Mouse (Mus musculus): ENCODE measurements around the gene Syt14. TPM values are rescaled to one million over a fixed set of nuclear protein-coding genes. Genes with fewer than 3 reads are reported as not detected.

Gene Syt14
- total RNA-seq, 4 experiments from 2014 or later, result 0.07 to 0.22 (median 0.11) TPM

DNA sequence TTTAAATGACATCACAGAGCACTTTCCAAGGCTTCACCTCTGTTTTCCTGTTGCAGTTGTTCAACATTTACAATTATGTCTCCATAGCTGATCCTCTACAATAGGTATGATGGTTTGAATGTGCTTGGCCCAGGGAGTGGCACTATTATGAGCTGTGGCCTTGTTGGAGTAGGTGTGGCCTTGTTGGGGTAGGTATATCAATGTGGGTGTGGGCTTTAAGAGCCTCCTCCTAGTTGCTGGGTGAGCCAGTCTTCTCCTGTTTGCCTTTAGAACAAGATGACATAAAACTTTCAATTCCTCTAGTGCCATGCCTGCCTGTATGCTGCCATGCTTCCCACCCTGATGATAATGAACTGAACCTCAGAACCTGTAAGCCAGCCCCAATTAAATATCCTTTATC is 42.1 kb downstream of the Syt14 start:
- DNase-seq (ENCODE audit: low spot score in 2 of 2), result no peak

DNA sequence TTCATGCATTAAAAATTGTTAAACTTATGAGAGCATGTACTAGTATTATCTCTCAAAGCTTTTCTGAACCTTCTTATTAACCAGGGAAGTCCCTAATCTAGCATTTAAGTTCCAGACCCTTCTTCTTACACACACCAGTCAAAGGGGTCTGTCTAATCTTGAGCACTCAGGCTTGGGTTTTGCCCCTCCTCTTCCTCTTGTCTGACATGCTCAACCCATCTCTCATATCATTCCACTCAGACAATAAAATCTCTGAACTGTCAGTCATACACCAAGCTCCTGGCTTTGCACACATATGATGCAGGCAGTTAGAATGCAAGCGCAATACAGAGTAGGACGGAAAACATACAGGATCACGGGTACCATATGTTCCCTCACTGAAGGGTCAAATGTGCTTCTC is 48.4 kb downstream of the Syt14 start:
- no peak for DNase-seq (ENCODE audit: low spot score in 2 of 2)

DNA sequence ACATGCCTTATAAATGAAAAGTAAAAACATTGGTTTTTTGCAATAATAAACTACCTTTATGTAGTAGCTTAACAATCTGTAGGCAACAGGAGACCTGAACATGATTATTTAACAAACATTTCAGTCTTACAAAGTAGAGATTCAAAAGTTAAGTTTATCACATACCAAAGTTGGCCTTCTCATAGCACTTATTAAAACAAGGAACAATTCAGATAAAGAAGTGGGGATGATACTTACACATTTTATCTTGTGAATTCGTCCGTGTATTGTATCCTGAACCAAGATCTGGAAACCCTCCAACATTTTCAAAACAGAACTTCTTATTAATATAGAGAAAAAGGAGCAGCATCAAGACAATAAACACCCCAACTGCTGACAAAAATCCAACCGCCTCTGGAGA is 49.1 kb downstream of the Syt14 start:
- DNase-seq (ENCODE audit: low spot score in 2 of 2), result no peak

DNA sequence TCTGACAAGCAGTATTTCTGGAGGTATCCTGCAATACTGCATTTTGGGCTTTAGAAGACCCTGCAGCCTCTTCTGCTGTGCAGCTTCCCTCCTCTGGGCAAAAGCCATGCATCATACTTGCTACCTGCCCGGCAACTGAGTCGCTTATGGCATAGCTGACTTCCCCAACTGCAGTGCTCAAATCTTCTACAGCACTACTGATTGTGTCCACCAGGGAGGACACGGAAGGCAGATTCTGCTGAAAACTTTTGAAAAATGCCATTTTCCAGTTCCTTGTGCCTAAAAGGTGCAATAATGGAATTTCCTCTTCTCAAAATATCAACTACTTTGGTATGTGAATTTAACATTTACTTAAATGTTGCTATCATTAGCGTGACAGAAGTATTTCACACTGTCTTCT is 51.2 kb downstream of the Syt14 start:
- DNase-seq (ENCODE audit: low spot score in 2 of 2), result no peak

DNA sequence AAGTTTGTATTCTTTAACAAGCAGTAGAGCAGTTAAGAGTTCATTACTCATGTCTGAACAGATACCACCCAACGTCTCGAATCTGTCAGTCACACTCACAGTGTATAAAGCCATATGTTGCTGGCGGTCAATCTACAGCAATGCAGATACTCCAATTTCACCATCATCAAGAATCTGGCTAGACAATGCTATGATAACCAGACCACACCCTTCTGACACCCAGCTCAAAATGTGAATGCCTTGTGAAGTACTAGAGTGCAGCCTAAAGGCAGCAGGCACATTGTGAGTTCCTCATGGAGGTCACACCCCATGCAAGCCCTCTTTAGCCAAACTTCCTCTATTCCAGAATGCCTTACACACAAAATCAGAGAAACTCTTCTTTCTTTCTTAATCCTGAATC is 53.9 kb downstream of the Syt14 start:
- no peak for DNase-seq (ENCODE audit: low spot score in 2 of 2)

DNA sequence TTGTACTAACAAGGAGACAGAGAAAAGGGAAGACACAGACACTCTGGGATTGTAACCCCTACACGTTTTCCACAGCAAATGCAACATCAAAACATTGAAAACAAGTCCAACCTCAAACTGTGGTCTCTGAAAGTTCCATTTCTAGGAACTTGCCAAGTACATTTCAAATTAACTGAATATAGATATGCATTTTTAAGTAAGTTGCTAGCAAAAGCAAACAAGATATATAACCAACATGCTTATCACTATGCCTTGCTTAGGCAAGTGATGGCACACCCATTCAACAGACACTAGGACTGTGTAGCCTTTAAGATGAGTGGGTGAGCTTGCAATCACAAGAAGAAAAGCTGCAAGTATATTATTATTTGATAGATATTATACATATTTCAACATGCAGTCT is 54.5 kb downstream of the Syt14 start:
- no peak for DNase-seq (ENCODE audit: low spot score in 2 of 2)

DNA sequence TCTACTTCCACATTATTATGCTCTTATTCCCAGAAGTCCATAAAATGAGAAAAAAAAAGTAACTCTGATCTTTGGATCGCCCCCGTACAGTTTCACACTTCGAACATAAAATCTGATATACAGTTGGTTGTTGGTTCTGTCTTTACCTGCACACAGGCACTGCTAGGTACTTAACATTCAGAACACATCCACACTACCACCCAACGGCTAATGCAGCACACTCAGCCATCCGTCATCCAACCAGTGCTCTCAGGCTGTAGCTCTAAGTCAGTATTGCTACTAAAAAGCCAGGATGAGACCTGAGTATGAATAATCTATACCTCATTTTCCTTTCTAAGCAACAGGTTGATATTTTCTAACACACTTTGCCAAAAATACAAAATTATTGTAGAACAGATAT is 73.3 kb downstream of the Syt14 start:
- DNase-seq (ENCODE audit: low spot score in 2 of 2), result no peak

DNA sequence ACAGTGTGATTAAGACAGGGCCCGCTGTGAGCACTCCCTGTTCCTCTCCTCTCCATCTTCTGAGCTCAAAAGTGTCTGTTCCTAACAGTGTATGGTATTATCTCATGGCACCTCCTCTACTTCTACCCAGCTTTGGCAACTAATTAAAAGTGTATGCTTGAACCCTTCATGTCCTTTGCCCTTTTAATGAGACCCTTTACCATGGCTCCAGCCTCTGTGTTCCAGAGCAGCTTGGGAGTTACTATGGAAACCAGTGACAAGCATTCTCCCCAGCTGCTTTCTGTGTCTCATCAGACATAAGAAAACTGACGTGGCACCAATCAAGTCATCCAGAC is 87.8 kb downstream of the Syt14 start:
- no peak for DNase-seq (ENCODE audit: low spot score in 2 of 2)

DNA sequence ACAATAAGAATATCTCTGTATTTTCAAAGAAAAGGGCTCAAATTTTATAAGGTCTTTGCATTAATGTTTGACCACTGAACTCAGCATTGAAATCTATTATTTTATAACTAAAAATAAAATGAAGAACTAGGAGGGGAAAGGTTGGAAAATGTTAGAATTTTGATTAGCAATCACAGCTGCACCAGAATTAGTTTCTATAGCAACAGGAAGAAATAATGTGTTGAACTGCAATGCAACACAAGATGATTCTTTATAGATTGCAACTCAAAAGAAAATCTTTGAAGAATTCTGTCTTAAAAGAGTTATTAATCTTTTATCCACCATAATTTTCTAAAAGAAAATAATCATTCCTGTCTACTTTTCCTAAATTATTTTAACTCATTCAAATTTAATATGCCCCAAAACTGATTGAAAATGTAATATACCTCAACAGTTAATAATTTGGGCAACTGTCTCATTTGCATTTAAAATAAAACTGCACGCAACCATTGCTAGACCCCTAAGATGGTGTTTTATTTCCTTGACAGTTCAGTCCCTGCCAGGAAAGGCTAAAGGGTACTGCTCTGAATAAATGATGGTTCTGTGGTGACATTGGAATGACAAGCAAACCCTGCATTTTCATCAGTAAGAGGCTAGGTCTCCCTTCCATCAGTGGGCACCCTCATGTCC is 88.3 kb downstream of the Syt14 start:
- no peak for DNase-seq (ENCODE audit: low spot score in 2 of 2)

DNA sequence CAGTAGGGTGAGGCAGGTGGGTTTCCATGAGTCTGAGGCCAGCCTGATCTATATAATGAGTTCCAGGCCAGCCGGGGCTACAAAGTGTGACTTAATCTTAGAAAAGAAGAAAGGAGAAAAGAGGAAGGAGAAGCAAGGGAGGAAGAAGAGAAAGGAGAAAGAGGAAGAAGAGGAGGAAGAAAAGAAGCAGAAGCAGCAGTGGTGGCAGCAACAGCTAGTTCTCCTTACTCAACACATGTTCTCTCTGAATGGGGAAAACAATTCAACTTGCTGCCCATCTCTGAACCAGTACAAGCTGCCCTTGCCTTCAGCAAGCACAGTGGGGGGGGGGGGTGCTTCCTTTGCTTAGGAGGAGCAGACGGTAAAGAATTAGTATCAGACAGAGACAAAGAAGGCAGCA is 96.5 kb downstream of the Syt14 start:
- DNase-seq (ENCODE audit: low spot score in 2 of 2), result no peak

DNA sequence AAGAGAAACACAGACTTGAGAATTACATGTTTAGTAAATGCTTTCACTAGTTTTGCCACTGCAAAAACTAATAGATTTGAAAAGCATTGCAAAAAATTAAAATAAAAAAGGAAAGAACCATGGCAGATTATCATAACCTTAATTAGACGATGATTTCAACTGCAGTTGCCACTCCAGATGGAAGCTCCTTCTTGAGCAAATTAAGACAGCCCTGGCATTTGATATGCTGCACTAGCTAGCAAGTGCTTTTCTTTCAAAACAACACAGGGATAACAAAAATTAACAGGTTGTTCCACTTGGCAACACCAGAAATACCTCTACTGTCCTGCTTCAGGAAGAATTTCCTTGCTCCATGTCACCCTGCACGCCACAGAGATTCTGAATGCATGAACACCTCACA is 97.6 kb downstream of the Syt14 start:
- DNase-seq (ENCODE audit: low spot score in 2 of 2), result no peak

DNA sequence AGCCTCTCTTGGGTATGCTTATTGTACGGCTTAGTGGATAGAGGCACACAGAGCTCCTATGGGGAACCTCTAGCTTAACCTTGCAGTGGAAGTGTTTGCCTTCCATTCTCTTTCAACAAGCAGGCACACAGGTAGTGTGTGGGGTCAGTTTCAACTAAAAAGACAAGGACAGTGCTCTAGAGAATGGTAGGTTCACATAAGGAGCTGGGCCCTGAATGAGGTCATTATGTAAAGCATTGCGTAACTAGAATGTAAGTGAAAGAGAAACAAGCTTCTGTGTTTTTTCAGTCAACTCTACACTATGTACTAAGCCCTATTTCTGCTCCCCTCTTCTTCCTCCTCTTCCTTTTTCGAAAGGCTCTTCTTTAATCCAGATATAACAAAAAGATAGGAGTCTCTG is 103.8 kb downstream of the Syt14 start:
- DNase-seq (ENCODE audit: low spot score in 2 of 2), result no peak

DNA sequence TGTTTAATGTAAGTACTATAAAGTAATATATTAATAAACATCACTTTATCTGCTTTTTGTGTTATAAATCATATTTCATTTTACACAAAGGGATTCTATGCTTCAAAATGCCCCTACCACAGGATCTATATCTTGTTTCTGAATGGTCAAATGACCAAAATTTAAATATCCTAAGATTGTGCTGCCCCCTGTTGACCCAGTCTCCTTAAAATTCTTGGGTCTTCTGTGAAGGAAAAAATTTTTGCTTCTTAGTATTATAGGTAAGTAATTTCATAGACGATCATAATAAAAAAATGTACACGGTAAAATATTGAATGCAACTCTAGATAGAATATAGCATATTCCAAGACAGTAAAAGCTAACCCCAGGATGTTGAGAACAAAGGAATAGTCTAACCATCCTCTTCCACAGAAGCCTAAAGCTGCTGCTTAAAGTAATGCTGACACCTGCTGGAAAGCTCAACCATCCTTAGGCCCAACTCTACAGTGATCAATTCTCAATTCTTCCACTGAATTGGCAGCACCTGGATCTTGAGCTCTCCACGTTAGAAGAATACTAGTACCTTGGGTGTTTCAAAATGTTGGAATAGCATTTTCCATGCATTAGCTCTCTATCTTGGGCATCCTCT is 123.4 kb downstream of the Syt14 start:
- no peak for DNase-seq (ENCODE audit: low spot score in 2 of 2)

DNA sequence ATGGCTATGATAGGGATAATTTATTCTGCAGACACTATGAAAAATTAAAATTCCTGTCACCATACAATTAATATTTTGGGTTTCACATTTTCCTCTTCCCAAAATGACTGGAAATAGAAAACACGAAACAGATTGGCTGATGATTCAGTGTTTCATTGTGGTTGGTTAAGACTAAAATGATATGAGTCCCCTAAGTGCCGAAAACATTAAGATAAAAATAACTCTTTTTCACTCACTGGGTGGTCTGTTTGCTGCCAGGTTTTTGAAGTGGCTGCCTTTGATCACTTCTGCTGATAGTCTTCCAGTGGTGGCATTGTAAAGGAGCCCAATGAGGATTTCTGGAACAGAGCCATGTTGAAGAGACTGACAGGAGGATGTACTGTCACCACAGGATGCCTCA is 134.1 kb downstream of the Syt14 start:
- no peak for DNase-seq (ENCODE audit: low spot score in 2 of 2)

DNA sequence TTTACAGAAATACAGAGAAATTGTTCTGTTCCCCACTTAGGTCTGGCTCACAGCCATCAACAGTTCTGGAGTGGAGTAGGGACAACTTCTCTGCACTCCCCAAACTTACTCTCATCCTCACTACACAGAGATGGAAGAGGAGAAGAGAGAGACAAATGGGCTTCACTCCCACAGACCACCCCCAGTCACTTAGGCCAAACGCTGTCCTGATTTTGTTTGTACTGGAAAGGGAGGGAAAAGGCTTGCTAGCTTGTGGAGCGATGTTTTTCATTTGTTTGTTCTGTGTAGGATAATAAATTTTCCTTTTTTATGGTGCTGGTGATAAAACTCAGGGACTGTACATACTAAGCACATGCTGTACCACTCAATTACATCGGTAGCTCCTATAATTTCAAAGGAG is 134.7 kb downstream of the Syt14 start:
- DNase-seq (ENCODE audit: low spot score in 2 of 2), result no peak

DNA sequence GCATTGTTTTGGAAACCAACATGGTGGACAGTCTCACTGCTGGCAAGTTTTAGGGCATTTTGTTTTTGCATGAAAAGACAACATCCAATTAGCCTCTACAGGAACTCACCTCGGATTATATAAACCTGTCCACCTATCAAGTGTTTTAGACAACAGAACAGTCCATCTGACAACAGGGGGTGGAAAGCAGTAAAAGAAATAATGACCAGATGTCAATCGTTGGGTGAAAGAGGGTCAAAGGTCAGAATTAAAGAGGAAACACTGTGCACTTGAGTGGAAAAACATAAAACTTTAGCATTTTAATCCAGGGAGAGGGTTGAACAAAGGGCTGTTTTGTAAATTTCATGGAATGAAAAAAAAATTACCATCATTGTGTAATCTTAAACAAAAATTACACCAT is 136.8 kb downstream of the Syt14 start:
- DNase-seq (ENCODE audit: low spot score in 2 of 2), result no peak

DNA sequence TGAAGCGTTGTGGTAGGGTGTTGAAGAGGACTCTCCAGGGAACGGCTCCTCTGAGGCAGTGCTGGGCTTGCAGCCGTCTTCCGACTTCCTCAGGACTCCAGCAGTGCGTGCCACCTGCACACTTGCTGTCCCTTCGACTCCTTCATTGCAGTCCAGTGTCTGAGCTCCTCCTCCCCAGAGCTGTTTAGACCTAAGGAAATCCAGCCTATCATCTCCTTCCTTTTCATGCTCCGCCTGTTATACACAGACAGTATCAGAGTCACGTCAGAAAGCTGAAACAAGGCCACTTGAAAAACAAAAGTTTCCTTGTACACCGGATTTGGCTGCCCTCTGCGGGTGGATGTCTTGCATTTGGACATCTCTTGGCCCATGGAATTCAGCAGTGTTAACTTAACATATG is 138.4 kb downstream of the Syt14 start:
- DNase-seq (ENCODE audit: low spot score in 2 of 2), result no peak

DNA sequence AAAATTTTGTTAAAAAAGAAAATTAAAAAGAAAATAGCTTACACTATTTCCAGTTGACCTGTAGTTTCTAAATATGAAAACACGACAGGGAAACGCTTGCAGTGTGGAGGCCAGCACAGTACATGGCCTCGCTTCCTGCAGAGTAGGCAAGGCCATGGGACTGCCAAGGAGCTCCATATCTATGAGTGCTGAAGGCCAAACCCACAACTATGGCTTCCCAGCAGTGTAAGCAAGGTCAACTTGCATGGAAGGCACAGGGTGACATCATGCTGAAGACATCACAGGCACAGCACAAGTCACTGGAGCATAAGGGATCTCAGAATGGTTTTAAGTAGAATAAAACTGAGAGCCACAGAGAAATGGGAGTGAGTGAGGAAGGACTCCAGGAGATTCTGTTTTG is 139.5 kb downstream of the Syt14 start:
- DNase-seq (ENCODE audit: low spot score in 2 of 2), result no peak

DNA sequence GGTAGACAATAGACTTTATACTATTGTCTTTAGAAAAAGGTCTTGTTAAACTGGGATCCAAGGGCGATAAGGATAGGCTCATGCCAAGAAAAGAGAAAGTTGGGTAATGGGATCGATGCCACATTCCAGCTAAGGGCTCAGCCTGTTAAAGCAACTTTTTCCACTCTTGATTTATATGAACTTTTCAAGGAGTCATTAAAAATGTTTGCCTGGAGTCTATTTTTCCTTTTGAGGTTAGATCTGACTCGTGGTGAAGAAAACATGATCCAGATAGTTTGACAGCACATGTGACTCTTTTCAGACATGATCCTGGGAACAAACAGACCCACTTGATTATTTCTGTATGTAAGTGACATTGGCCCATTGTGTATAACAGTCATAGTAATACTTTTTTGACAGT is 144.9 kb downstream of the Syt14 start:
- DNase-seq (ENCODE audit: low spot score in 2 of 2), result no peak

DNA sequence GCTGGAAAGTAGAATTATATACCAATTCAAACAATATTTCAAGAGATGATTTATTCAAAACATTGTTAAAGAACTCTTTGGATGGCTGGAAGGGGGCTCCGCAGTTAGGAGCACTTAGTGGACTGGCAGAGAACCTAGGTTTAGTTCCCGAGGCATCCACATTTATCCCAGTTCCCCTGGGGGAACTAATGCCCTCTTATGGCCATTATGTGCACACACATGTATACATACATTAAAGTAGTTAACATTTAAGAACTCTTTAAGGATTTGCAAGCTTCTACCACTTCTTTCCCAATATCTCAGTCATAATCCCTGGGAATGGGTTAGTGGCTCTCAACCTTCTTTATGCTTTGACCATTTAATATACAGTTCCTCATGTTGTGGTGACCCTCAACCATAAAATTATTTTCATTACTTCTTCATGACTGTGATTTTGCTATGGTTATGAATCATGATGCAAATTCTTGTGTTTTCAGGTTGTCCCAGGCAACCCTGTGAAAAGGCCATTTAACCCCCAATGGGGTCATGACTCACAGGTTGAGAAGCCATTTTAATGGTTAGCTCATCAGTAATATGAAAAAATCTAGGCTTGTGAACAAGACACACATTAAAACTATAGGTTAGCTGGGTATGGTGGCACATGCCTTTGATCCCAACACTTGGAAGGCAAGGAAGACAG is 152.8 kb downstream of the Syt14 start:
- no peak for DNase-seq (ENCODE audit: low spot score in 2 of 2)

DNA sequence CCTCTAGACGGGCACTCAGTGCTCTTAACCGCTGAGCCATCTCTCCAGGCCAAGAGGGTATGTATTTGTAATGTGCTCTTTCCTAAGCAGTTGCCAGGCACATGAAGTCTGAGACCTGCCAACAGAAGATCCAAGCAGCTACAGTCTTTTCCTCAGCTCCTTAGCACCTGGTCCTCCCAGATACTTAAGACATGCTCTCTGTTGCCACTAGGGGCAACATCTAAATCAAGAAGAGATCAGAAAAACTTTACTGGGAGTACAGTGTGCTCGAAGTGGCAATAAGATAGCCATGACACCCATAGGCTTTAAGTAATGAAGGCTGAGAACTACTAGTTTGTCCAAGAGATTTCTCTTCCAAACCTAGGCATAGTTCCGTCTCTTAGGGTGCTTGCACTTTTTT is 155.4 kb downstream of the Syt14 start:
- DNase-seq (ENCODE audit: low spot score in 2 of 2), result no peak

DNA sequence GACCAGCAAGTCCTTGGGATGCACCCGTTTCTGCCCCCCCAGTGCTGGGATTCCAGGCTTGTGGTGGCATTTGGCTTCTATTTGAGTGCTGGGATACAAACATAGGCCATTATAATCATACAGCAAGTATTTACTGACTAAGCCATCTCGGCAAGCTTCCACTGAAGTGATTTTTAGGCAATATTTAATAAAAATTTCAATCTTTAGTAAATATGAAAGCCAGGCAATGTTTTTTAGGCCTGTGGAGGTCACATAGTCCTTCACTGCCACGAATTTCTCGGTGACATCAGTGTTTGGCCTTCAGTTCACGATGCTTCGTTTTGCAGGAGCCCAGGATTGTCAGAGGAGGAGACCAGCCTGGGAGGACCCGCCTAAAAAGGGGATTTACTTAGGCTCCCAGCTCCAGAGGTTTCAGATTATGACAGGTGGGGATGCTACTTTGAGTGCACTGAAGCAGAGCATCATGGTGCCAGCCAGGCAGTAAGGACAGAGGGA is 156.4 kb downstream of the Syt14 start:
- DNase-seq (ENCODE audit: low spot score in 2 of 2), result no peak

DNA sequence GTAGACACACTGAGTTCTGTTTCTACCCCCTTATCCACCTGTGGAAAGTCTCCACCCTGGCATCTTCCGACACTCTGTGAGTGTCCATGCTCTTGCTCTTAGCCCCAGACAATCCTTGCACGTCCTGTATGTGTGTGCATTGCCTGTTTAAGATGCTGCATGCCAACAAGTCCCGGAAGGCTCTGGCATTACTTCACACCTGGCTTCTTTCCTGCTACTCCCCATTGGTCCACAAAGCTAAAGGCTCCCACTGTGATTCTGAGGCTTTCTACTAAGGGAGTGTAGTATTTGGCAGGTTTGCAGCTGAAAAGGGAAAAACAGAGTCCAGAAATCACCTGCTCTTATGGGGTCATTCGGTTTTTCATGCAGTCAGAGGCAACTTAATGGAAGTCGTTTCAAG is 162.7 kb downstream of the Syt14 start:
- DNase-seq (ENCODE audit: low spot score in 2 of 2), result no peak

Data from gastrocnemius, adult 8-10 months (tissue).